Comparison of ENCODE assay signal across 16 mouse cellular contexts in genomic region chr3:116773836-116774235, GRCm38 (mm10).
"Had no signal": no experiment of that assay in that cellular context is flagged by ENCODE, and none has a peak within 500 bp of the region (broad histone marks: within the 10 kb centered on the region; RNA-seq: fewer than 3 reads in every experiment).

No protein-coding gene starts in this region.

- H3K4me1 ChIP-seq: lung, embryonic 15.5 days; megakaryocyte, embryonic 14.5 days; midbrain, embryonic 12.5 days had no signal

- H3K9me3 ChIP-seq: liver, embryonic 13.5 days; lung, embryonic 15.5 days; megakaryocyte, embryonic 14.5 days; midbrain, embryonic 12.5 days had no signal

- H3K4me2 ChIP-seq: liver, embryonic 13.5 days; lung, embryonic 15.5 days; midbrain, embryonic 12.5 days had no signal

- H3K27ac ChIP-seq: kidney, postnatal 0 days; layer of hippocampus, adult 2 months; liver, embryonic 13.5 days; lung, embryonic 15.5 days; macrophage; midbrain, embryonic 12.5 days had no signal

- H3K9ac ChIP-seq: liver, embryonic 13.5 days; liver, postnatal 0 days; lung, embryonic 15.5 days; midbrain, embryonic 12.5 days had no signal

- H3K4me3 ChIP-seq: layer of hippocampus, adult 2 months; liver, embryonic 13.5 days; lung, embryonic 15.5 days; megakaryocyte, embryonic 14.5 days; midbrain, embryonic 12.5 days had no signal

- ATAC-seq: liver, postnatal 0 days had no signal

- H3K27me3 ChIP-seq: liver, embryonic 13.5 days; lung, embryonic 15.5 days; megakaryocyte, embryonic 14.5 days; midbrain, embryonic 12.5 days had no signal

- DNase-seq: kidney, adult 9 months; kidney, postnatal 4 days; left cerebral cortex, postnatal 4 days; liver; liver, embryonic 13.5 days; liver, postnatal 0 days; lung, postnatal 14 days; right cerebral cortex, postnatal 14 days; thymus, adult 18-20 months; thymus, postnatal 14 days had no signal
